Mouse (Mus musculus) splenic B cell, adult 2 months (primary cell): Measurements from ENCODE around the gene Vinac1.
"Not testable (repeated sequence)": the region's sequence is repeated elsewhere in the genome, so short reads cannot be mapped to it uniquely, and the experiment has no call there.

ENCODE experiments used
- DNase-seq: peaks from one replicate; pipeline ENCODE4 v3.0.0-alpha.2; 2011; ENCODE audit warnings: low read depth, low spot score
- H3K27me3 ChIP-seq: 2 replicates; pipeline ENCODE4 v1.6.1; 2012; ENCODE audit warnings: mild to moderate bottlenecking, low read length, moderate library complexity, mixed read lengths; ENCODE audit not compliant: control insufficient read depth, poor library complexity, insufficient read depth, severe bottlenecking
- H3K36me3 ChIP-seq: 2 replicates; pipeline ENCODE4 v1.6.1; 2012; ENCODE audit warnings: mild to moderate bottlenecking, low read length, moderate library complexity, mixed read lengths; ENCODE audit not compliant: control insufficient read depth, poor library complexity, insufficient read depth, severe bottlenecking

The Vinac1 gene

GRCm38 (mm10) chr2:129057920-129058361, 10.0 kb upstream of the Vinac1 start:
- DNase-seq: no peak
- Histone ChIP-seq H3K36me3 (no peaks in the 10 kb centered on the region), H3K27me3 (no peaks in the 10 kb centered on the region)

DNA sequence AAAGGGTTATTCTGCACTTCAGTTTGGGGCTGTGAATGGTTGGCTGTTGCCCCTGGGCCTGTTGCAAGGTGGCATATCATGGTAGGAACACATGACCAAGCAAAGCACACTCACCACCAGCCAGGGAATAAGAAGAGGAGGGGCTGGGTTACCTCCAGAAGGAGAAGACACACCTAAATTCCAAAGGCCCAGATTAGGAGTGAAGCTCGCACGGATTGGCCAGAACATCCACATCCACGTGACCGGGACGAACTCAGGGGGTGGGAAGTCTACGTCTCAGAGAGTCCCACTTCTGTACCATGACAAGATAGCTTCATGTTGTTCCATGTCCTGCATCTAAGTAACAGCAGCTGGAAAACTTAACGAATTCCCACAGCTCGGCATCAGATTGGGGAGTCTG, 9.3 kb upstream of the Vinac1 start:
- no peak for DNase-seq
- no peaks in the 10 kb centered on the region for H3K27me3 ChIP-seq
- H3K36me3 ChIP-seq: no peaks in the 10 kb centered on the region

- no peaks in the 10 kb centered on the region for H3K27me3 ChIP-seq
- H3K36me3 ChIP-seq: no peaks in the 10 kb centered on the region
- peak; percentile 55 for DNase-seq
Measured at GRCm38 (mm10) chr2:129056597-129056996, 8.6 kb upstream of the Vinac1 start.

DNA sequence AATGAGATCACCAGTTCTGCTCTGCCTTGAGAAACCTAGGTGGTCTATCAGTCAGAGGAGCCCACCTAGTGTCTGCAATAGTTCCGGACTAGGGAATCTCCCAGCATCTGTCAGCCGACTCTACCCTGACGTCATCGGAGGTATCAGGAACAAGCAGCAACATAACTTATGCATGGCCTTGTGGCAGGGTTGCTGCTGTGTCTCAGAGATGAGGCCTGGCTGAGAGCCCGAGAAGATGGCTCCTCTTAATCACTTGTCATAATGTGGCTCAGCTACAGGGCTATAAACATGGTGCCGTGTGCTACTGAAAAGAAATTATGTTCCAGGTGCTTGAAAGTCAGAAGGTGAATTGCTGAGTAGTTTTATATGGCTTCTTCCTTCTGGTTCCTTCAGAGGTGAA, 7.8 kb upstream of the Vinac1 start:
- Histone ChIP-seq H3K27me3 (no peaks in the 10 kb centered on the region), H3K36me3 (no peaks in the 10 kb centered on the region)
- no peak for DNase-seq

- H3K27me3 ChIP-seq: no peaks in the 10 kb centered on the region
- no peak for DNase-seq
- H3K36me3 ChIP-seq: no peaks in the 10 kb centered on the region
Measured at GRCm38 (mm10) chr2:129052451-129052983, 4.5 kb upstream of the Vinac1 start.

DNA sequence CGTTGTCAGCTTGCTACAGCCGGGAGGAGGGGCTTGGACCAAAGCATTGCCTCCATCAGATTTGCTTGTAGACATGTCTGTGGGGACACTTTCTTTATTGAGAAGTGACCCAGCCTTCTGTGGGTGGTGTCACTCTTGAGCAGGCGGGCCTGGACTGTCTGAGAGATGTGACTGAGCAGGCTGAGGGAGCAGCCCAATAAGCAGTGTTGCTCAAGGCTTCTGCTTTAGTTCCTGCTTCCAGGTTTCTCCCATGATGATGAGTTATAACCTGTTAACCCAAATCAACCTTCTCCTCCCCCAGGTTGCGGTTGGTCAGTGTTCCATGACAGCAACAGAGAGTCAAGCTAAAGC, 1.2 kb downstream of the Vinac1 start:
- Histone ChIP-seq H3K27me3 (no peaks in the 10 kb centered on the region), H3K36me3 (no peaks in the 10 kb centered on the region)
- no peak for DNase-seq

- no peak for DNase-seq
- H3K27me3 ChIP-seq: no peaks in the 10 kb centered on the region
- H3K36me3 ChIP-seq: no peaks in the 10 kb centered on the region
Measured at GRCm38 (mm10) chr2:129046172-129046845, 1.7 kb downstream of the Vinac1 start.

DNA sequence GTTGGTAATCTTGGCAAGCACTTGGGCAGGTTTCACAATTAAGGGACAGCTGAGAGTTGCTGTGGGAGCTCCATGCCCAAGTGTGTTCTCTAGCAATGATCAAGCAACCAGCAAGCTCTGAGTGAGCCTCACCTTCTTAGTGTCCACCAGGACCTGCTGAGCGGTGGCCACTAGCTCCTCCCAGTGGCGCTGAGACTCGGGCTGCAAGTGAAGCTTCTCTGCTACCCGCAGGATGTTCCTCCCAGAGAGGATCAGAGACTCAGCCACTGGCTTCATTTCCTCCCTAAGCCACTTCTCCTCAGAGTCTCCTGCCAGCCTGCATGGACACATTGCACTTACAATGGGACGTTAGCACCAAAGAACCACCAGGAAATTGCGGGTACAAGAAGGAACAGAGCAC, 7.4 kb downstream of the Vinac1 start:
- H3K36me3 ChIP-seq: no peaks in the 10 kb centered on the region
- no peaks in the 10 kb centered on the region for H3K27me3 ChIP-seq
- peak; percentile 15 for DNase-seq

DNA sequence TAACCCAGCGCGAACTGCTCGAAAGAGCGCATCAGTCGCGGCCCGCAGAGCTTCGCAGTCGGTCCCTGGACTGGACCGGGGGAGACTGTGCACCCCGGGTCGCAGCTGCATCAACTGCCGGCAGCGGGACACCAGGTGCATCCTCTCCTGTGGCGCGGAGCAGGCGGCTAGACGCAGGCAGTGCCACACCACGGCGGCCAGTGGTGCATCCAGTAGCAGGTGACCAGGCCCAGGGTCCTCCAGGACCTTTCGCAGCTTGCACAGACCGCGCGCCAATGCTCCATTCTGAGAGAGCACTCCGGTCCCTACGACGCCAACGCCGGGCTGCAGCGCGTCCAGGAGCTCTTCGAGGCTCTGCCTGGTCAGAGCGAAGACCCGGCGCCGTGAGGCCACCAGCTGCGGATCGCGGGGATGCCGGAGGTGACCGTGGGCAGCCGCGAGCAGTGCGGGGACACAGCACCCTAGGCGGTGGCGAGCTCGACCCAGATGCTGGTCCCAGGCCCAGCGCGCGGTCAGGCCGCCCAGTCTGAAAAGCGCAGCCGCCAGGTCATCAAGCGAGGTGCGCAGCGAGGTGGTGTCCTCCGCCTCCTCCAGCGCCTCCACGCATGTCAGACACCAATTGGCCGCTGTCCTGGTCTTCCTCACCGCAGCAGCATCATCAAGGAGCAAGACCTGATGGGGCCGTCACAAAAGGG, 8.9 kb downstream of the Vinac1 start:
- Histone ChIP-seq H3K36me3 (no peaks in the 10 kb centered on the region), H3K27me3 (no peaks in the 10 kb centered on the region)
- peak; percentile 3 for DNase-seq

GRCm38 (mm10) chr2:129038426-129038936, 9.5 kb downstream of the Vinac1 start:
- DNase-seq: no peak
- Histone ChIP-seq H3K36me3 (no peaks in the 10 kb centered on the region), H3K27me3 (no peaks in the 10 kb centered on the region)

DNA sequence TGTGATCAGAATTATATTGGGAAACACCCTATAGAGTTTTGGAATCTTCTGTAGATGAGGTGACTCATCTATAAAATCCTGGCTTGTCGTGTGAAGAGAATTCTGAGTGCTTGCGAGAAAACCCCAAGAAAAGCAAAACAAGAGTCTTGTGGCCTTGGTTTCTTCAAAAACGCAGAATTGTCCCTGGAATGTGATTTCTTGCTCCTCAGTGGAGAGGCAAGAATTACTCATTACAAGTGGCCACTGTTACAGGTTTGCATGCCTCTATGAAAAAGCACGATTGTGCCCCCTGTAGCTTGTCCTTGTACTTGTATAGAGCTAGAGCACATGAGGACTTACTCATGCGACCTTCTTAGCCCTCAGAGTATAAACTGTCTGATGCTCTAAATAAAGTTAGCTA, 12.6 kb downstream of the Vinac1 start:
- no peaks in the 10 kb centered on the region for H3K27me3 ChIP-seq
- no peak for DNase-seq
- H3K36me3 ChIP-seq: no peaks in the 10 kb centered on the region

DNA sequence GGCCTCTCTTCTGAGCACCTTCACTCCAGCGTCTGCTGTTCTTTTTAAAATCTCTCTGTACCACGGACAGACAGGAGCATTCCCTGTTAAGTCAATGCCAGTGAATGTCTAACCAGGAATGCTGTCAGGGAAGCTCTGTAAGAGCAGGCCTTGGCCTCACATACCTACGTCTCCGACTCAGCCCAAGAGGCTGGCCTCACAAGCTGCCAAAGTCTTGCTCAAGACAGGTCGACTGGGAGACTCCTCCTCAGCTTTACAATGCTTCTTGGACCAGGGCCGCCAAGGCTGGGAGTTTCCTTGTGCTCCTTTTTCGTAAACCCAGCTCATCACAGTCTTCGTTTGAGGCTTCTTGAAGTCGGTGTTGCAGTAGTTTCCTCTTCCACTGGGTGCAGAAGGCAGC, 23.2 kb downstream of the Vinac1 start:
- Histone ChIP-seq H3K36me3 (peaks cover 2% of the 10 kb centered on the region; the same call in 1 of the 2 replicates), H3K27me3 (no peaks in the 10 kb centered on the region; the same call in 1 of the 2 replicates)
- DNase-seq: no peak

DNA sequence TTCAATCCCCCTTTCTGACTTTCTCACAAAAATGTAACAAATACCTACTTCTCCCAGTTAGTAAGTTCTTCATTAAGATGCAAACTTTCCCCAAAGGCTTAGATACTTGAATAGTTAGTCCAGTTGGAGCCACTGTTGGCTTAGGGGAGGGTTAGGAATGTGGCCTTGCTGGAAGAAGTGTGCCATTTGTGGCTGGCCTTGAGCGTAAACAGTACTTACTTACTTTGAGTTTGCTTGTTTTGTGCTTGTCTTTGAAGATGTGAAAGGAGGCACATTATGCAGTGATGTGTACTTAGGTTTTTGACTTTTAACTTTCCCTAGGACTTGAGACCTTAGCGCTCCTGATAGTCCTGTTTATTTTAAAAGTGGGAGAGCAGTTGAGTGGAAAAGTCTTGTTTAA, 27.9 kb downstream of the Vinac1 start:
- DNase-seq: no peak
- no peaks in the 10 kb centered on the region; the same call in 1 of the 2 replicates for H3K27me3 ChIP-seq
- H3K36me3 ChIP-seq: peaks cover 6% of the 10 kb centered on the region

- H3K27me3 ChIP-seq, H3K36me3 ChIP-seq: not testable (repeated sequence)
- peak; percentile 41 for DNase-seq
Measured at GRCm38 (mm10) chr2:129008867-129009266, 39.1 kb downstream of the Vinac1 start.

DNA sequence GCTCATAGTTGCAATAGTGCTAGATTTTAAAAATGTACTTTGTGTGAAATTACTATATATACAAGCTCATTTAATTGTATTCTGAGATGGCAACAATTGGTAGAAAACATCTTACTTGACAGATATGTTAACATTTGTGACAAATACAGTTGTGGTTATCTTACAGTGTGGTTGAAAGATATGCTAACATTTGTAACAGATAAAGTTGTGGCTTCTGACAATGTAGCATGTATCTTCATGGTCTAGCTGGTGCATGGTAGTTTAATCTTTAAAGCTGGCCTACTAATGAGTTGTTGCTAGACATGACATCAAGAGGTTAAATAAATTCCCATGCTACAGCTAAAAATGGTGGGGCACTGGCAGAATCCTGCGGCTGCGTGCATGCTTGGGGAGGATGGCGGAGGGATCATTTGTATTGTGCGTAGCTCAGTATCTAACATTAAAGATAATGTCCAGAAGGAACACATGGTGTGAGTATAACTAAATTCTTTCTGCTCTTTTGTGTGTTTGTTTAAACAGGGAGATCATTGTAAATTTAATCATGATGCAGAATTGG, 41.7 kb downstream of the Vinac1 start:
- no peak for DNase-seq
- Histone ChIP-seq H3K36me3 (peaks cover 3% of the 10 kb centered on the region), H3K27me3 (no peaks in the 10 kb centered on the region)
